ENCODE assay signal across 30 mouse cellular contexts in genomic region chr7:43447801-43448200, GRCm38 (mm10). TPM values are rescaled to one million over a fixed set of nuclear protein-coding genes. Genes with fewer than 3 reads are reported as not detected.
DNase-seq lines count a peak whose midpoint lies in the region; TF ChIP-seq lines count a peak whose summit lies in the region.
"Had no signal": no experiment of that assay in that cellular context is flagged by ENCODE, and none has a peak within 500 bp of the region (broad histone marks: within the 10 kb centered on the region; RNA-seq: fewer than 3 reads in every experiment).

No protein-coding gene starts in this region.

- peak overlapping the region; percentile 64 for H3K27ac ChIP-seq in gastrocnemius, adult 2 months
- H3K27ac ChIP-seq: forebrain, embryonic 15.5 days; hindbrain, postnatal 0 days; limb, embryonic 10.5 days; midbrain, embryonic 15.5 days had no signal

- H3K4me3 ChIP-seq in gastrocnemius, adult 2 months: 0 out of 2 replicates have a peak overlapping the region, but pooled peaks have one; percentile 11
- H3K4me3 ChIP-seq in lung, adult 2 months (replicated peaks; ENCODE audit: extremely low read depth, low read depth, low read length): no peak overlapping the region
- H3K4me3 ChIP-seq: forebrain, embryonic 15.5 days; limb, embryonic 10.5 days; midbrain, embryonic 15.5 days; myocyte had no signal

- no peak for TF ChIP-seq POLR2A in lung, adult 2 months (IDR thresholded peaks at IDR 0.05; ENCODE audit: borderline replicate concordance, extremely low read depth, low read depth, low read length)

- DNase-seq in gastrocnemius, adult 2 months: peak; percentile 31
- DNase-seq in gastrocnemius, postnatal 10 days: no peak
- peak; percentile 88 for DNase-seq in kidney, adult 11 months
- DNase-seq in kidney, postnatal 10 days: no peak
- DNase-seq in lung, postnatal 25 days (ENCODE audit: low spot score): peak; percentile 23
- DNase-seq in lung, adult 2 months: no peak
- no peak for DNase-seq in thymus, postnatal 10 days (ENCODE audit: low spot score in 2 of 2)
- DNase-seq: cerebellum, adult 11 months; cerebellum, postnatal 14 days; embryo, embryonic 11 days; lung, embryonic 14.5 days; thymus, postnatal 25 days had no signal

- intact Hi-C loops in gastrocnemius, adult 2 months (cut with DNase I): loop anchor here (2.0 kb wide), 1 partner anchor 17 kb away; no protein-coding TSS in a partner anchor

- no peak for TF ChIP-seq CTCF in gastrocnemius, adult 2 months (IDR thresholded peaks at IDR 0.05)
- TF ChIP-seq CTCF in lung, adult 2 months (IDR thresholded peaks at IDR 0.05; ENCODE audit: insufficient read depth, low read length): no peak

- H3K4me1 ChIP-seq in lung, adult 2 months (ENCODE audit: control insufficient read depth, insufficient read depth, low read length): no peaks in the 10 kb centered on the region; the same call in 1 of the 2 replicates

- WGBS in lung, adult 2 months: 54% methylated on average over 4 of the region's 4 CpGs

RNA-seq across cellular contexts. Expression of gene Gm45233, which starts 3.9 kb away (rescaled TPM):
- total RNA-seq in gastrocnemius, adult 2 months (2021): 1 to 10 TPM in 1 of 2 experiments, under 1 TPM in 1; 0.45 to 1.2 TPM
- total RNA-seq in gastrocnemius, postnatal 10 days (2021): 1 to 10 TPM in 1 of 2 experiments, under 1 TPM in 1; 0.66 to 1.2 TPM
- polyA plus RNA-seq in lung, adult 2 months (2012; rRNA removed): 1.2 and 1.5 TPM in 2 replicates
- total RNA-seq: G1E had no signal
- polyA plus RNA-seq: activated CD4-positive, CD25-positive, alpha-beta regulatory T cell, adult 4 months; forebrain, embryonic 15.5 days; G1E; lung, embryonic 14.5 days; midbrain, embryonic 15.5 days had no signal

RNA-seq across cellular contexts. Expression of gene Etfb, which starts 3.9 kb away (rescaled TPM):
- total RNA-seq in gastrocnemius, adult 2 months (2021): 100 to 1,000 TPM; 221 to 447 TPM
- total RNA-seq in gastrocnemius, postnatal 10 days (2021): 100 to 1,000 TPM; 346 to 421 TPM
- 71.4 and 105 TPM in 2 replicates for polyA plus RNA-seq in lung, adult 2 months (2012; rRNA removed)

RNA-seq across cellular contexts. Expression of gene Cldnd2, which starts 7.2 kb away (rescaled TPM):
- total RNA-seq in gastrocnemius, adult 2 months (2021): not detected
- not detected for total RNA-seq in gastrocnemius, postnatal 10 days (2021)
- polyA plus RNA-seq in lung, adult 2 months (2012; rRNA removed): not detected in 2 replicates
- total RNA-seq: adrenal gland, postnatal 14 days; G1E; hematopoietic stem cell, adult 5-6 weeks; hindbrain, postnatal 0 days; layer of hippocampus, postnatal 10 days; left cerebral cortex, adult 8-10 months; megakaryocyte, adult 5-6 weeks had no signal
- polyA plus RNA-seq: brain, embryonic 14.5 days; embryonic facial prominence, embryonic 14.5 days; forebrain, embryonic 15.5 days; G1E; hindbrain, postnatal 0 days; intestine, postnatal 0 days; limb, embryonic 10.5 days; liver, embryonic 11.5 days; lung, embryonic 14.5 days; midbrain, embryonic 15.5 days; myocyte; neural tube, embryonic 14.5 days; small intestine, adult 2 months had no signal

RNA-seq across cellular contexts. Expression of gene Nkg7, which starts 10.9 kb away (rescaled TPM):
- total RNA-seq in gastrocnemius, adult 2 months (2021): not detected
- total RNA-seq in gastrocnemius, postnatal 10 days (2021): not detected
- polyA plus RNA-seq in lung, adult 2 months (2012; rRNA removed): 17.3 and 19.7 TPM in 2 replicates
- total RNA-seq: adrenal gland, postnatal 14 days; G1E; hindbrain, postnatal 0 days; layer of hippocampus, postnatal 10 days; left cerebral cortex, adult 8-10 months had no signal
- polyA plus RNA-seq: brain, embryonic 14.5 days; forebrain, embryonic 15.5 days; G1E; hindbrain, postnatal 0 days; myocyte; neural tube, embryonic 14.5 days had no signal

RNA-seq across cellular contexts. Expression of gene Vsig10l, which starts 15.2 kb away (rescaled TPM):
- total RNA-seq in gastrocnemius, adult 2 months (2021): 1 to 10 TPM; 1.7 to 2.3 TPM
- total RNA-seq in gastrocnemius, postnatal 10 days (2021): 1 to 10 TPM; 1.4 to 3.8 TPM
- 6.6 and 14.2 TPM in 2 replicates for polyA plus RNA-seq in lung, adult 2 months (2012; rRNA removed)

Comparison
In these comparisons a context has a peak if more than half of its experiments do, and no peak if none do; other contexts are left out.
1. DNase-seq: peak in gastrocnemius, adult 2 months (single experiment), kidney, adult 11 months (single experiment) and lung, postnatal 25 days (single experiment); none in gastrocnemius, postnatal 10 days (single experiment), kidney, postnatal 10 days (single experiment), lung, adult 2 months (single experiment) and thymus, postnatal 10 days (0 of 2).